Comparison of ENCODE assay signal across 14 mouse cellular contexts in genomic region chr3:94477444-94477843, GRCm38 (mm10). TPM values are rescaled to one million over a fixed set of nuclear protein-coding genes. Genes with fewer than 3 reads are reported as not detected.
A peak's percentile ranks its signal among the peaks of the same experiment; 100 is the strongest.
DNase-seq lines count a peak whose midpoint lies in the region; ATAC-seq and TF ChIP-seq lines count a peak whose summit lies in the region.
"Had no signal": no experiment of that assay in that cellular context is flagged by ENCODE, and none has a peak within 500 bp of the region (broad histone marks: within the 10 kb centered on the region; RNA-seq: fewer than 3 reads in every experiment).

No protein-coding gene starts in this region.

- H3K4me3 ChIP-seq in hindbrain, embryonic 10.5 days: peak overlapping the region; percentile 59
- H3K4me3 ChIP-seq in midbrain, embryonic 15.5 days: peak overlapping the region; percentile 69
- H3K4me3 ChIP-seq: liver, embryonic 15.5 days had no signal

- H3K27me3 ChIP-seq in hindbrain, embryonic 10.5 days (ENCODE audit: insufficient read depth, poor library complexity, severe bottlenecking): peaks cover 30% of the 10 kb centered on the region
- no peaks in the 10 kb centered on the region for H3K27me3 ChIP-seq in midbrain, embryonic 15.5 days (replicated peaks)

- DNase-seq in MN1 (ENCODE audit: low spot score): peak; percentile 39
- DNase-seq in brain, embryonic 14.5 days (ENCODE audit: low read depth): peak; percentile 64
- no peak for DNase-seq in hindbrain, embryonic 10.5 days (ENCODE audit: low spot score)
- no peak for DNase-seq in adrenal gland, postnatal 25 days
- DNase-seq in thymus, postnatal 10 days (ENCODE audit: low spot score in 2 of 2): no peak
- no peak for DNase-seq in adrenal gland, adult 2 months
- DNase-seq: adrenal gland, postnatal 36 days; gastrocnemius, postnatal 25 days; thymus, postnatal 25 days had no signal

- peak; percentile 30 for ATAC-seq in midbrain, embryonic 15.5 days (replicated peaks)

- H3K4me2 ChIP-seq in midbrain, embryonic 15.5 days: peak overlapping the region; percentile 83

- no peaks in the 10 kb centered on the region for H3K9me3 ChIP-seq in hindbrain, embryonic 10.5 days
- H3K9me3 ChIP-seq in midbrain, embryonic 15.5 days: no peaks in the 10 kb centered on the region
- H3K9me3 ChIP-seq: G1E; liver, embryonic 15.5 days had no signal

- WGBS in hindbrain, embryonic 10.5 days: 44% methylated on average over 4 of the region's 4 CpGs
- WGBS in midbrain, embryonic 15.5 days: 13% methylated on average over 4 of the region's 4 CpGs

- peak overlapping the region; percentile 92 for H3K27ac ChIP-seq in hindbrain, embryonic 10.5 days
- H3K27ac ChIP-seq in midbrain, embryonic 15.5 days: peak overlapping the region; percentile 91
- H3K27ac ChIP-seq: liver, embryonic 15.5 days had no signal

- TF ChIP-seq CTCF in brain, embryonic 14.5 days (IDR thresholded peaks at IDR 0.05; ENCODE audit: borderline replicate concordance, extremely low read depth, insufficient read depth, insufficient read length): no peak

- no peak for TF ChIP-seq POLR2A in brain, embryonic 14.5 days (IDR thresholded peaks at IDR 0.05; ENCODE audit: borderline replicate concordance, extremely low read depth, insufficient read depth, insufficient read length, poor library complexity, severe bottlenecking)

- 0 out of 2 replicates have a peak, but pooled peaks cover 5% of the 10 kb centered on the region for H3K36me3 ChIP-seq in hindbrain, embryonic 10.5 days
- H3K36me3 ChIP-seq in midbrain, embryonic 15.5 days (replicated peaks): no peaks in the 10 kb centered on the region; the same call in 1 of the 2 replicates
- H3K36me3 ChIP-seq: G1E; liver, embryonic 15.5 days had no signal

- H3K4me1 ChIP-seq in hindbrain, embryonic 10.5 days (replicated peaks): peaks cover 84% of the 10 kb centered on the region
- peaks cover 54% of the 10 kb centered on the region for H3K4me1 ChIP-seq in midbrain, embryonic 15.5 days

- H3K9ac ChIP-seq in midbrain, embryonic 15.5 days: peak overlapping the region; percentile 85
- H3K9ac ChIP-seq: liver, embryonic 15.5 days had no signal

RNA-seq across cellular contexts. Expression of gene Celf3, which starts 0.7 kb away (rescaled TPM):
- 696 and 882 TPM in 2 replicates for polyA plus RNA-seq in brain, embryonic 14.5 days (2012; rRNA removed)
- polyA plus RNA-seq in hindbrain, embryonic 10.5 days (2016; fragmentation: Nextera tagmentation; extraction: Ambion mirVana): 69.3 and 136 TPM in 2 replicates
- 320 and 350 TPM in 2 replicates for polyA plus RNA-seq in midbrain, embryonic 15.5 days (2015; fragmentation: Nextera tagmentation; extraction: Ambion mirVana)
- total RNA-seq in adrenal gland, postnatal 25 days (2021): 17.7 and 28.0 TPM in 2 replicates
- total RNA-seq in adrenal gland, adult 2 months (2021): 10 to 100 TPM; 17.6 to 27.7 TPM
- polyA plus RNA-seq in adrenal gland, adult 2 months (2012; rRNA removed): 62.2 and 77.6 TPM in 2 replicates
- total RNA-seq: G1E; gastrocnemius, postnatal 25 days; monocyte, adult 5-6 weeks had no signal
- polyA plus RNA-seq: G1E had no signal

RNA-seq across cellular contexts. Expression of gene Riiad1, which starts 2.7 kb away (rescaled TPM):
- 5.7 and 5.8 TPM in 2 replicates for polyA plus RNA-seq in brain, embryonic 14.5 days (2012; rRNA removed)
- polyA plus RNA-seq in hindbrain, embryonic 10.5 days (2016; fragmentation: Nextera tagmentation; extraction: Ambion mirVana): 6.5 and 19.3 TPM in 2 replicates
- polyA plus RNA-seq in midbrain, embryonic 15.5 days (2015; fragmentation: Nextera tagmentation; extraction: Ambion mirVana): 20.1 and 21.3 TPM in 2 replicates
- 2.2 and 4.0 TPM in 2 replicates for total RNA-seq in adrenal gland, postnatal 25 days (2021)
- 1 to 10 TPM; 2.8 to 3.5 TPM for total RNA-seq in adrenal gland, adult 2 months (2021)
- not detected in 2 replicates for polyA plus RNA-seq in adrenal gland, adult 2 months (2012; rRNA removed)
- total RNA-seq: G1E had no signal
- polyA plus RNA-seq: G1E had no signal

RNA-seq across cellular contexts. Expression of gene Oaz3, which starts 33.7 kb away (rescaled TPM):
- 0.16 and 0.57 TPM in 2 replicates for polyA plus RNA-seq in brain, embryonic 14.5 days (2012; rRNA removed)
- 0.26 and 0.98 TPM in 2 replicates for polyA plus RNA-seq in hindbrain, embryonic 10.5 days (2016; fragmentation: Nextera tagmentation; extraction: Ambion mirVana)
- polyA plus RNA-seq in midbrain, embryonic 15.5 days (2015; fragmentation: Nextera tagmentation; extraction: Ambion mirVana): 1.6 and 1.8 TPM in 2 replicates
- not detected in 2 replicates for total RNA-seq in adrenal gland, postnatal 25 days (2021)
- under 1 TPM in 1 of 2 experiments, not detected in 1; 0.24 TPM for total RNA-seq in adrenal gland, adult 2 months (2021)
- polyA plus RNA-seq in adrenal gland, adult 2 months (2012; rRNA removed): 0.15 TPM in 1 of 2 replicates, not detected in the other
- total RNA-seq: adrenal gland, postnatal 36 days; gastrocnemius, postnatal 25 days; monocyte, adult 5-6 weeks had no signal
- polyA plus RNA-seq: G1E; small intestine, adult 2 months had no signal

RNA-seq across cellular contexts. Expression of gene Mrpl9, which starts 34.3 kb away (rescaled TPM):
- polyA plus RNA-seq in brain, embryonic 14.5 days (2012; rRNA removed): 48.8 and 51.9 TPM in 2 replicates
- polyA plus RNA-seq in hindbrain, embryonic 10.5 days (2016; fragmentation: Nextera tagmentation; extraction: Ambion mirVana): 71.3 and 73.4 TPM in 2 replicates
- 56.7 and 57.8 TPM in 2 replicates for polyA plus RNA-seq in midbrain, embryonic 15.5 days (2015; fragmentation: Nextera tagmentation; extraction: Ambion mirVana)
- total RNA-seq in adrenal gland, postnatal 25 days (2021): 69.6 and 71.6 TPM in 2 replicates
- 10 to 100 TPM; 46.4 to 84.5 TPM for total RNA-seq in adrenal gland, adult 2 months (2021)
- polyA plus RNA-seq in adrenal gland, adult 2 months (2012; rRNA removed): 16.4 and 18.0 TPM in 2 replicates

Comparison
In these comparisons a context has a peak if more than half of its experiments do, and no peak if none do; other contexts are left out.
1. DNase-seq: peak in MN1 (single experiment) and brain, embryonic 14.5 days (single experiment); none in hindbrain, embryonic 10.5 days (single experiment), adrenal gland, postnatal 25 days (single experiment), thymus, postnatal 10 days (0 of 2) and adrenal gland, adult 2 months (single experiment).